Mouse (Mus musculus) adrenal gland, adult 2 months (tissue): ENCODE measurements around the gene Vrk1. TPM values are rescaled to one million over a fixed set of nuclear protein-coding genes. Genes with fewer than 3 reads are reported as not detected.

Experiments used
- DNase-seq: peaks from one replicate; pipeline ENCODE4 v3.0.0; 2021
- polyA plus RNA-seq: library from polyadenylated mRNA; depleted of rRNA; stranded (reverse); fragments of >200 nt; gene quantifications from 2 replicates; pipeline ENCODE4 v1.2.3, GENCODE M21; 2012
- total RNA-seq, 2 experiments: library from RNA; stranded (reverse); gene quantifications; 2 replicates each; pipeline ENCODE4 v1.2.3; 2021

The Vrk1 gene
- total and polyA plus RNA-seq, 3 experiments, result 1.8 to 14.9 (median 13.6) TPM

DNA sequence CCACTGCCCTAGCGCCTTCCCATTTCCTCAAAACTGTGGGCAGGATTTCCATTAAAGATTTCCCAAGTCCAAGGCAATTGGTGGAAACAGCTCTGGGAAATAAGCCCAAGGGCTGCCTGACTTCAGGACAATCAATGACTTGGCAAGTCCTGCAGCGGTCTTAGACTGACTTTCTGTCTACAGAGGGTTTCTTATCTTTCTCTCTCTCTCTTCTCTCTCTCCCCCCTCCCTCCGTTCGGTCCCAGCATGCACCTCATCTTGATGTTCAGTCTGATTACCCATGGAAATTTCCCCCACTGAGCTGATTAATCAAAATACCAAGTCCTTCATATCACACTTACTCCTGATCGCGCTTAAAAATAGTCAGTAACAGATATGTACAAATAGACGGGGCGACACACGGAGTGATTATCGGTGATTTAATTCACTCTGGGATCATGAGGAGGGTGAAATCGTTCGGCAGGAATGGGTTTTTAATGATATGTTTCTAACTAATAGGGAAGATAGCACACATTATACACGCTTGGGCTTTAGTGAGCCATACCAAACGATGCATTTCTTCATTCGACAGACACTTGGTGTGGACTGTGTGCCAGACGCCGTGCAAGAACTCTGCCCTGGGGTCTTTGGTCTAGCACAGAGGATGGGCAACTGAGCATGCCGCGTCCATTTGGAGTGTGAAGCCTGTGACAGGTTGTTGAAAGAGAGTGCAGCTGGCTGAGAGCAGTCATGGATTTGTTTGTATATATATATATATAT, 12.8 kb upstream of the Vrk1 start:
- no peak for DNase-seq

GRCm38 (mm10) chr12:106001775-106002174, 8.3 kb upstream of the Vrk1 start:
- peak; percentile 71 for DNase-seq

DNA sequence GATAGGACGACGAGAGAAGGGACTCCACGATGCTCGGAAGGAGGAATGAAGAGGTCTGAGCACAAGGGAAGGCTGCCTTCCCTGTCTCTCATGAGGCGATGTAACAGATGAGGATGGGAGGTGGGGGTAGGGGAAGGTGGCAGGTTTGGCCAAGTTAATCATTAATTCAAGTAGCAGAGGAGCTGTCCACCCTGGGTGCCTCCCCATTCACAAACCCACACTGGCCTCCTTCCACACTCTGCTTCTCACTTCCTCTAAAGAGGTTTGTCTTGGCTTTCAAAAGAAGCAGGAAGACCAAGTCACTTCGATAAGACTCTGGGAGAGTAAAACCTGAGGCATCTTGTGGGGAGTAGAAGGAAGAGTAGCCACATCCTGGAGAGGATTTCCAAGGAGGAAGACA, 5.3 kb upstream of the Vrk1 start:
- DNase-seq, result no peak

- no peak for DNase-seq
These were observed 3.8 kb upstream of the Vrk1 start for GRCm38 (mm10) chr12:106006218-106006617.

DNA sequence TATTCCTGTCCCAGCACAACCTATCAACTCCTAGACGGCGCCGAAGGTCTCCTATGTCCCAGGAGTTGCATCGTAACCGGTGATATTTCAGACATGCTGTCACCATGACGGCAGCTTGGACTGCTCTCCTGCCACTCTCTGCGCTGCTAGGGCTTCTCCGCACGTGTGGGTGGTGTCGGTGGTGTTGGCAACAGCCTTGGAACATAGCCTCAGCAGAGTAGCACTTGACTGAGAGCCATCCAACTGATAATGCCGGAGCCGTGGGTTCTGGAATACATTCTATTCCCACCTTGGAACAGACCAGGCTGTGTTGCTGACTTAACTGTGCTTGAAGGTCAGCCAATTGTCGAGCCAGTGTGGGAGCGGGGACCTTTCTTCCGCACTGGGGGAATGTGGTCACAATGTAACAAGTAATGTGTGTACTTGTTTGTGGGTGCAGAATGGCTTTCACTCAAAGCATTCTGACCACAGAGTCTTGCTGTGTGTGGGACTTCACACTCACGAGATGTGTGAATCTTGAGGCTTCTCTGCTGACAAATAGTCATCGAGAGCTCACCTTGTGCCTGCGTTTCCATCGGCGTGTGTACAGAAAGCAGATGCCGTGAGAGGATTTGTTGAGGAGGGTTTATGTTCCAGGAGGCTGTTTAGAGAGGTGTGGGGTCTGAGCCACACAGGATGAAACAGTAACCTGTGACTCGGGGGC, 1.5 kb upstream of the Vrk1 start:
- DNase-seq, result peak; percentile 71

DNA sequence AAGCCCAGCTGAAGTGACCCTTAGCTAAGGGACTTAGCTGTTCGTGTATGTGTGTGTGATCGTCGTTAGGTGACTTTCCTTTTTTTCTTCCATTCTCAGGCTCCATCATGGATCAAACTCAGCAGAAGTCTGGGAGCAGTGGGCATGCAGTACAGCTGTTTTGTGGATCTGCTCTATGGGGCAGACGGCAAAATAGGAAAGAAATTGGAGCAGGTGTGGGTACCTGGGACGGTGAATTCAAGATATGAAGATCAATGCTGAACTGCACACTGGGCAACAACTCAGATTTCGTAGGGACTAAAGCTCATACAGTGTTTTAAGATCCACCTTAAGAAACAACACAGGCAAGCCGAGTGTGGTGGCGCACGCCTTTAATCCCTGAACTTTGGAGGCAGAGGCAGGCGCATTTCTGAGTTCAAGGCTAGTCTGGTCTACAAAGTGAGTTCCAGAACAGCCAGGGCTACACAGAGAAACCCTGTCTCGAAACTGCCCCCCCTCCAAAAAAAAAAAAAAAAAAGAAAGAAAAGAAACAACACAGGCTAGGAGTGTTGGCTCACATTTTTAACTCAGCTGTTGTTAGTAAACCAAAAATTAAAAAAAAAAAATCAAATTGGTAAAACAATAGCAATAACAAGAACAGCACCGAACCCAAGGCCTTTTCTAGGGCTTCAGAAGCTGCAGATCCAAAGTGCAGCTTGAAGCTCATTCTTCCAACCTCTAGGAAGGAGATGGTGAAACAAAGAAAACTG, 732 bp upstream of the Vrk1 start:
- no peak for DNase-seq

DNA sequence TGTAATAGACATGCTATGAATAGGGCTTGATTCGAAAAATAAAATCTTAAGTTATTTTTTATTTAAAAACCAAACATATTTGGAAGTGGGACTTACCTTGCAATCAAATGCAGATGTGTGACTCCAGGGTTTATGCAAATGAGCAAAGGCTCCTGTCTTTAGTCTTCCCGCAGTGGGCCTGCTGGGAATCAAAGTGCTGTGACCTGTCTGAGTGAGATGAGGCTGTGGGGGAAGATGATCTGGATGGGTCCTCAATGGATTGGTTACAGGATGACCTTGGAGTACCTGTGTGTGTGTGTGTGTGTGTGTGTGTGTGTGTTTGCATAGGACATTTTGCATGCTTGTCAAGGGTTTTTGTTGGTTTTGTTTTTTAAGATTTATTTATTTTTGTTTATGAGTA, 2.1 kb downstream of the Vrk1 start:
- DNase-seq, result no peak

DNA sequence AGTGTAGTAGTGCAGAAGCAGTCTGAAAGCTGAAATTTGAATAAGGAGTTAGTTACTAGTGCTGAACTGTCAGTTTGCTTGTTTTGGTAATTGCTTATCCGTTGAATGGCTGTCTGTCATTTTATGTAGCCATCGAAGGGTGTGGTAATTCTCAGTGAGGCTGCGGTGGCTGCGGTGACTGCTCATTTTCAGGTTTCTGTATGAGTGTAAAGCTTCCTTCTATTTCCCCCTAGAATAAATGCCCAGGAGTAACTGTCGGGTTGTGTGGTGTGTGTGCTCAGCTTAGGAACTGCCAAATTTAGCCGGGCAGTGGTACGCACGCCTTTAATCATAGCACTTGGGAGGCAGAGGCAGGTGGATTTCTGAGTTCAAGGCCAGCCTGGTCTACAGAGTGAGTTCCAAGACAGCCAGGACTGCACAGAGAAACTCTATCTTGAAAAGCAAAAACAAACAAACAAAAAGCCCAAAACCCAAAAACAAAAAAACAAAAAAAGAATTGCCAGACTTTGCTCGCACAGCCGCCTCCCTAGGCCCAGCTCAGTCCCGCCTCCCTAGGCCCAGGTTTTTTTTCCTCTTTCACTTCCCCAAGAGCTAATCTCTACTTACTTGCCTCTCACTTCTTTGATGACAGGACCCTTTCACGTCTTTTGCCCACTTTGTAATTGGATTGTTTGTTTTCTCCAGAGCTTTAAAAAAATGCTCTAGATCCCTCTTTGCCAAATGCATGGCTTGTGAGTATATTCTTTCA, 6.4 kb downstream of the Vrk1 start:
- DNase-seq, result no peak

DNA sequence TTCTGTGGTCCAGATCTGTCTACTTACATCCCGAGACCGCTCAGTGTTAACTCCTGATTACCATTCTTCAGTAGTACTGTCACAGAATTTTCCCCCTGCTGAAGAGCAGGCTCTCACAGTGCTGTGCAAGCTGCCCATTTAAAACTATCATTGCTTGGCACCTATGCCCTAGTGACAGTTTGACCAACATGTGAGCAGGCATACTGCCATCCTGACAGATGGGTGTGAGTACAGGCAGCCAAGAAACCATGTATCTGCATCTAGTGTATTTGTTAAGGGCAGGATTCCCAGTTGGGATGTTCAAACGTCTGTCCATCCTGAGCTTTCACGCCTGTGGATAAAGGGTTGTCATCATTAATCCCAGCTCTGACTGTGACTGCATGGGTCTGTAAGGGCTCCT, 10.0 kb downstream of the Vrk1 start:
- DNase-seq, result no peak

GRCm38 (mm10) chr12:106023652-106024051, 13.6 kb downstream of the Vrk1 start:
- DNase-seq, result no peak

- DNase-seq, result peak; percentile 40
These were observed 15.4 kb downstream of the Vrk1 start for GRCm38 (mm10) chr12:106025416-106025815.

- no peak for DNase-seq
These were observed 16.5 kb downstream of the Vrk1 start for GRCm38 (mm10) chr12:106026385-106027134.

DNA sequence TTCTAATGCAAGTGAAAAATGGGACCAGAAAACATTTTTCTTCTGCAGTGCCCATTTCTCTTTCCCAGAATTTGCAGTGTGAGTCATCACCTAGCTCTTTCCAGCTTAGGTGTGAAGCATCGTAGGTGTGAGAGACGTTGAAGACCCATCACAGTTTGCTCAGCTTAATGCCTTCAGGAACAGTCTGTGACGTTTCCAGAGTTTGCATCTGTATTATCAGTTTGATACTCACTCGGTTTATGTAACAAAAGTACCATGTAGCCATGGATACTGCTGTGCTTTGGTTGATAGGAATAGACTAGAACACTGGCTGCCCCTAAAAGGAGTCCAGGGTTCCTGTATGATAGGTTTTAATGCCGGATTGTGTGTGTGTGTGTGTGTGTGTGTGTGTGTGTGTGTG, 17.3 kb downstream of the Vrk1 start:
- no peak for DNase-seq

DNA sequence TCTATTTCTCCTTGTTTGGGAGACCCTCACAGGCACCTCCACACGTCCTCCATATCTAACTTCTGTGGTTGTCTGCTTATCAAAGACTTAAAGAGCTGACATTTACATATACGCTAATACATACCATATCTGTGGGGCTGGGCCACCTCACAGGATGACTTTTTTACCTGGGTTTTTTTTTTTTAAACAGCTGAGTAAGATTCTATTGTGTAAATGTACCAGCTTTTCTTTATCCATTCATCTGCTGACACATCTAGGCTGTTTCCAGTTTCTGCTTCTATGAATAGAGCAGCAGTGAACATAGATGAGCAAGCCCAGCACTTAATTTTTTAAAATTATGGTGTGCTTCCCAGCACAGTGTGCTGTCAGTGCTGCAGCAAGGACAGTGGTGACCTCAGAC, 19.6 kb downstream of the Vrk1 start:
- DNase-seq, result no peak

- no peak for DNase-seq
These were observed 20.2 kb downstream of the Vrk1 start for GRCm38 (mm10) chr12:106030146-106030745.

DNA sequence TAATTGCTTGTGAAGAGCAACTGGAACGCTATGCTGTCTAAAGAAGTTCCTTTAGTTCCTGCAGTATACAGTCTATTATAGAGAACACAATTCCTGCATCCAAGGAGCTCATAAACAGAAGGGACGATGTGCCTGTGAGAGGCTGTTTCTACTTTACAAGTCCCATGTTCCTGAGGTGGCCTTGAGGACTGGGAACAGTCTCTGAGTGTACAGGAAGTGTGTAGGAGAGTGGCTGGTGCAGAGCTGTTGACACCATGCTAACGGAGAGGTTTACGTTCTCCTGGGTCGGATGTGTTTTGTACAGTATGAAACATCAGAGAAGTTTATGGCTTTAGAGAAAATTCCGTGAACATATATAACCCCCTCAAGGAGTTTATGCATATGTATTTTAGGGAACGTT, 20.8 kb downstream of the Vrk1 start:
- no peak for DNase-seq

DNA sequence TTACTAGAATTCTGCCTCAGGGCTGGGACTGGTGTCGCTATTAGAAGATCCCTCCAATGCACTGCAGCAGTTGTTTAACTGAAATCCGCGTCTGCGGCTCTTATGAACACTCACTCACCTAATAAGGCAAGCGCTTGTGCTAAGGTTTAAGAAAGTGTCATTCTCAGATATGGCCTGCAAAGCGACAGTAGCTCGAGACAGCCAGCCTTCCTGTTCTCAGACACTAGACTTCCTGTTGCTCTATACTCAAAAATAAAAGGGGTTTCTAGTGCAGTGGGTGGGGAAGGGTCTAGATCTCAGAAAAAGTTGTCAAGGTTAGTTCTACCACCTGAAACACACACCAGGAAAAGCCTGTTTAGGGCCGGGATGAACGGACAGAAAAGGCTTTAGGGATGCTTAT, 21.9 kb downstream of the Vrk1 start:
- no peak for DNase-seq

GRCm38 (mm10) chr12:106032361-106032760, 22.3 kb downstream of the Vrk1 start:
- DNase-seq, result no peak

GRCm38 (mm10) chr12:106034267-106034666, 24.2 kb downstream of the Vrk1 start:
- DNase-seq, result no peak

DNA sequence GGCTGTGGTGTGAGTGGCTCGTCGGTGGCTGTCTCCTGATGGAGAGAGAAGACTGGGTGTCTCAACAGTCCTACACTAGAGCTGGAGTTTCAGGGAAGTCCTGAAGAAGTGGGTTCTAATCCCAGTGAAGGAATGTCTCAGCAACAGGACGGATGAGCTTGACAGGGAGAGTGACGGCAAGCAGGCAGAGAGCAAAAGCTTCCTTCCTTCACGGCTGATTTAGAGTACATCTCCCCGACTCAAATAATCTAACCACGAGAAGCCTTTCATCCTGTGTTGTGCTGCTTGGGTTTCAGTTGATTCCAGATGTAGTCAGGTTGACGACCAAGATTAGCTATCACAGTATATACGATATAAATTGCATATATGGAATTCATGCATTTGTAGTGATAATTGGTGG, 24.7 kb downstream of the Vrk1 start:
- DNase-seq, result no peak

DNA sequence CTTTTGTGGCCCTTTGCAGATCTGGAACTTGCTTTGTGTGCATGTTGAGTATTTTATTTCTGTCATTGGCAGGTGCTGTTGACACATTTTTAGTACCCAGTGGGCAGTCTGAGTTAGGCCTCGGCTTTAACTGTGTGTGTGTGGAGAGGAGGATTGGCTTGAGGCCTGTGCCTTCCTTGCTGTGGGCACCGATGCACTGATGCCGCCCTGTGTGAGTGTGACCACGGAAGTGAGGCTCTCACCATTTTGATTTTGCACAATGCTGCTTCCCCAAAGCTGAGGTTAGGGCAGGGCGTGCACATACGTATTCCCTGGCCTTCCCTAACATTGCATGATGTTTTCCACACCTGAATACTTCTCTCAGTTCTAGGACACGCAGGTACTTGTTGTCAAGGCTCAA, 30.2 kb downstream of the Vrk1 start:
- DNase-seq, result no peak
